18 mouse cellular contexts compared by ENCODE assay signal in the genomic region with DNA sequence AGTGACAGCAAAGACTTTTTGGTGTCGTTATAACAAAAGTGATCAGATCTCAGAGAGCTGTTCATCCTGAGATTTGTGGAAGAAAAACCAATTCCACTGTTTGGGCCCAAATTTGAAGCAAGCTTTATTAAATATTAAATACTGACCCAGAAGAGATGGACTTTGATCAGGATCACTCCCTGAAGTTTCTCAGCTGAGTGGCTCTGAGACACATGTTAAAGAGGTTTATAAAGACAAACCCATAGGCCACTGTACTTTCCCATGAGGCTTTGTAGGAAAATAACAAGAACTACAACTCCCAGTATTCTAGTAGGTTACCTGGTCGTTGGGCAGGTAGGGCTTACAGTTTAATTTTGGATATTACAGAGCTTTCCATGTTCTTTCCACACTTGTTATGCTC.
"Had no signal": no experiment of that assay in that cellular context is flagged by ENCODE, and none has a peak within 500 bp of the region (broad histone marks: within the 10 kb centered on the region; RNA-seq: fewer than 3 reads in every experiment).

No protein-coding gene starts in this region.

- H3K4me2 ChIP-seq: lung, embryonic 14.5 days; midbrain, embryonic 13.5 days; neural tube, embryonic 13.5 days; neural tube, embryonic 15.5 days had no signal

- H3K27ac ChIP-seq: midbrain, embryonic 10.5 days; midbrain, embryonic 13.5 days; neural tube, embryonic 13.5 days; neural tube, embryonic 15.5 days had no signal

- H3K4me1 ChIP-seq: midbrain, embryonic 10.5 days; neural tube, embryonic 15.5 days had no signal

- H3K9ac ChIP-seq: lung, embryonic 14.5 days; midbrain, embryonic 13.5 days; neural tube, embryonic 13.5 days; neural tube, embryonic 15.5 days had no signal

- DNase-seq: lung, adult 18-20 months; lung, embryonic 14.5 days; lung, postnatal 10 days; lung, postnatal 4 days; retina, postnatal 1 day; right cerebral cortex, adult 18-20 months; right cerebral cortex, postnatal 25 days; right cerebral cortex, postnatal 4 days; spleen, adult 18-20 months; thymus, adult 18-20 months; thymus, postnatal 14 days; thymus, postnatal 36 days had no signal

- ATAC-seq: midbrain, embryonic 13.5 days; midbrain, embryonic 16.5 days had no signal

- H3K4me3 ChIP-seq: midbrain, embryonic 10.5 days; midbrain, embryonic 13.5 days; myocyte; neural tube, embryonic 13.5 days; neural tube, embryonic 15.5 days had no signal

- H3K27me3 ChIP-seq: midbrain, embryonic 13.5 days; neural tube, embryonic 13.5 days; neural tube, embryonic 15.5 days had no signal

- H3K9me3 ChIP-seq: midbrain, embryonic 10.5 days; midbrain, embryonic 13.5 days; neural tube, embryonic 13.5 days; neural tube, embryonic 15.5 days had no signal

- H3K36me3 ChIP-seq: midbrain, embryonic 13.5 days; neural tube, embryonic 13.5 days; neural tube, embryonic 15.5 days had no signal
